ENCODE assay signal across 8 mouse cellular contexts in the genomic region with DNA sequence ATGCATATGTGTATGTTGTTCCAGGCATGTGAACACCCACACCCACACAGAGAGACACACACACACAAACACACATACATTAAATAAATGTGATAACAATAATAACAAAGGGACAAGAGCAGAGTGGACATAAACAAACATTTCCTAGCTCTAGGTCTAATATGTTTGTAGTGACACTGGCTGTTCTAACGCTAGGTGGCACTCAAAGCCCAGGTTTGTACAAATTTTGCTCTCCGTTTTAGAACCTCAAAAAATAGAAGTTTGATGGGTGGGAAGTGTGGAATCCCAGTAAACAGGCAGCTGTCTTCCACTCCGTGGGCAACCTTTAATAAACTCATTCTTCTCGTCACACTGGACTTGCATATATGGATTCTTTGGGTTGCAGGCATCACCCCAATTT. TPM values are rescaled to one million over a fixed set of nuclear protein-coding genes. Genes with fewer than 3 reads are reported as not detected.
DNase-seq lines count a peak whose midpoint lies in the region; ATAC-seq lines count a peak whose summit lies in the region.

No protein-coding gene starts in this region.

- H3K4me1 ChIP-seq in hindbrain, embryonic 11.5 days (replicated peaks; ENCODE audit: control insufficient read depth, insufficient read depth, low read length) = no peaks in the 10 kb centered on the region
- no peaks in the 10 kb centered on the region for H3K4me1 ChIP-seq in hindbrain, embryonic 12.5 days

- H3K4me3 ChIP-seq in hindbrain, embryonic 11.5 days (ENCODE audit: low read depth, low read length) = no peak overlapping the region
- no peak overlapping the region for H3K4me3 ChIP-seq in hindbrain, embryonic 12.5 days

- no peak overlapping the region for H3K9ac ChIP-seq in hindbrain, embryonic 11.5 days (ENCODE audit: low read depth, low read length)
- H3K9ac ChIP-seq in hindbrain, embryonic 12.5 days = no peak overlapping the region

- DNase-seq in hindbrain, embryonic 11.5 days (ENCODE audit: low spot score) = peak; percentile 74
- DNase-seq in B cell, adult 2 months = peak; percentile 66 to 69
- peak; percentile 55 for DNase-seq in ZHBTc4 (ENCODE audit: low read depth, low spot score)
- DNase-seq in embryo, embryonic 10 days (ENCODE audit: low spot score) = peak; percentile 78
- DNase-seq in kidney, postnatal 4 days = peak; percentile 79
- DNase-seq in lung, postnatal 14 days = peak; percentile 77
- peak; percentile 66 for DNase-seq in thymus, postnatal 25 days

- 13% methylated on average over 4 of the region's 4 CpGs for WGBS in hindbrain, embryonic 11.5 days
- 19% methylated on average over 4 of the region's 4 CpGs for WGBS in hindbrain, embryonic 12.5 days

- no peak for ATAC-seq in hindbrain, embryonic 11.5 days (ENCODE audit: low FRiP score)
- no peak for ATAC-seq in hindbrain, embryonic 12.5 days (ENCODE audit: low FRiP score)

- H3K9me3 ChIP-seq in hindbrain, embryonic 11.5 days (ENCODE audit: control insufficient read depth, low read length) = no peaks in the 10 kb centered on the region
- no peaks in the 10 kb centered on the region for H3K9me3 ChIP-seq in hindbrain, embryonic 12.5 days (replicated peaks)

- no peaks in the 10 kb centered on the region for H3K27me3 ChIP-seq in hindbrain, embryonic 11.5 days (ENCODE audit: control insufficient read depth, insufficient read depth, low read length)
- H3K27me3 ChIP-seq in hindbrain, embryonic 12.5 days = no peaks in the 10 kb centered on the region

- no peaks in the 10 kb centered on the region for H3K36me3 ChIP-seq in hindbrain, embryonic 11.5 days (ENCODE audit: control insufficient read depth, insufficient read depth, low read length)
- H3K36me3 ChIP-seq in hindbrain, embryonic 12.5 days = no peaks in the 10 kb centered on the region

- no peak overlapping the region for H3K27ac ChIP-seq in hindbrain, embryonic 11.5 days (ENCODE audit: low read depth, low read length)
- H3K27ac ChIP-seq in hindbrain, embryonic 12.5 days = no peak overlapping the region

- no peak overlapping the region for H3K4me2 ChIP-seq in hindbrain, embryonic 11.5 days (replicated peaks; ENCODE audit: low read depth, low read length)
- no peak overlapping the region for H3K4me2 ChIP-seq in hindbrain, embryonic 12.5 days (replicated peaks)

RNA-seq across cellular contexts. Expression of a gene that starts 9.4 kb away (rescaled TPM):
- polyA plus RNA-seq in hindbrain, embryonic 11.5 days (2014; fragmentation: Nextera tagmentation; extraction: Ambion mirVana) = not detected in 2 replicates
- polyA plus RNA-seq in hindbrain, embryonic 12.5 days (2016; fragmentation: Nextera tagmentation; extraction: Ambion mirVana) = not detected in 2 replicates

RNA-seq across cellular contexts. Expression of a gene that starts 17.5 kb away (rescaled TPM):
- 24.0 and 25.4 TPM in 2 replicates for polyA plus RNA-seq in hindbrain, embryonic 11.5 days (2014; fragmentation: Nextera tagmentation; extraction: Ambion mirVana)
- polyA plus RNA-seq in hindbrain, embryonic 12.5 days (2016; fragmentation: Nextera tagmentation; extraction: Ambion mirVana) = 22.8 and 23.3 TPM in 2 replicates

RNA-seq across cellular contexts. Expression of a gene that starts 59.8 kb away (rescaled TPM):
- polyA plus RNA-seq in hindbrain, embryonic 11.5 days (2014; fragmentation: Nextera tagmentation; extraction: Ambion mirVana) = 99.9 and 106 TPM in 2 replicates
- 84.8 and 87.7 TPM in 2 replicates for polyA plus RNA-seq in hindbrain, embryonic 12.5 days (2016; fragmentation: Nextera tagmentation; extraction: Ambion mirVana)

RNA-seq across cellular contexts. Expression of a gene that starts 59.9 kb away (rescaled TPM):
- 59.4 and 81.2 TPM in 2 replicates for polyA plus RNA-seq in hindbrain, embryonic 11.5 days (2014; fragmentation: Nextera tagmentation; extraction: Ambion mirVana)
- polyA plus RNA-seq in hindbrain, embryonic 12.5 days (2016; fragmentation: Nextera tagmentation; extraction: Ambion mirVana) = 106 and 108 TPM in 2 replicates
